Mouse (Mus musculus): ENCODE results near the gene Amotl2. TPM values are rescaled to one million over a fixed set of nuclear protein-coding genes. Genes with fewer than 3 reads are reported as not detected.

Amotl2 gene
- polyA plus RNA-seq, 1 experiment from 2014 or later, result 32.9 TPM

DNA sequence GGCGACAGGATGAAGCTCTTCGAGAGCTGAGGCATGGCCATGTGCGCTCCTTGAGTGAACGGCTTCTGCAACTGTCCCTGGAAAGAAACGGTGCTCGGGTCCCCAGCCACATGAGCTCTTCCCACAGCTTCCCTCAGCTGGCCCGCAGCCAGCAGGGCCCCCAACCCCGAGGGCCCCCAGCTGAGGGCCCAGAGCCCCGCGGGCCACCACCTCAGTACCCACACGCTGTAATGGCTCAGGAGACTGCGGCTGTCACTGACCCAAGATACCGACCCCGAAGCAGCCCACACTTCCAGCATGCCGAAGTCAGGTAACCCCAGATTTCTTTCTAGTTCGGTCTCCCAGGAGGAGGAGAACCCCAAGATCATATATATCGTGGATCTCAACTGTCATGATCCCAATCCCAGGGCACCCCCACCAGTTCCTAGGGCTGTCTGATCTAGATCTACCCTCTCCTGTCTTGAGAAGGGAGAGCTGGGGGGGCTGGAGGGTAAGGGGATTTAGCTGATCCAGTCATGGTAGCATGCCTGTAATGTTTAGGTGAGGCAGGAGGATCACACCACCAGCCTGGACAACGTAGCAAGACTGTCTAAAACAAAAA is 4.2 kb downstream of the Amotl2 start:
- 49% methylated on average over 18 of the region's 18 CpGs for WGBS
- Histone ChIP-seq H3K36me3 (peaks cover 28% of the 10 kb centered on the region), H3K9me3 (no peaks in the 10 kb centered on the region), H3K4me3 (replicated peaks) (peak overlapping the region; percentile 71), H3K4me2 (replicated peaks) (peak overlapping the region; percentile 84), H3K9ac (peak overlapping the region; percentile 85), H3K4me1 (replicated peaks) (peaks cover 68% of the 10 kb centered on the region), H3K27me3 (replicated peaks) (no peaks in the 10 kb centered on the region), H3K27ac (peak overlapping the region; percentile 39)
- no peak for ATAC-seq

DNA sequence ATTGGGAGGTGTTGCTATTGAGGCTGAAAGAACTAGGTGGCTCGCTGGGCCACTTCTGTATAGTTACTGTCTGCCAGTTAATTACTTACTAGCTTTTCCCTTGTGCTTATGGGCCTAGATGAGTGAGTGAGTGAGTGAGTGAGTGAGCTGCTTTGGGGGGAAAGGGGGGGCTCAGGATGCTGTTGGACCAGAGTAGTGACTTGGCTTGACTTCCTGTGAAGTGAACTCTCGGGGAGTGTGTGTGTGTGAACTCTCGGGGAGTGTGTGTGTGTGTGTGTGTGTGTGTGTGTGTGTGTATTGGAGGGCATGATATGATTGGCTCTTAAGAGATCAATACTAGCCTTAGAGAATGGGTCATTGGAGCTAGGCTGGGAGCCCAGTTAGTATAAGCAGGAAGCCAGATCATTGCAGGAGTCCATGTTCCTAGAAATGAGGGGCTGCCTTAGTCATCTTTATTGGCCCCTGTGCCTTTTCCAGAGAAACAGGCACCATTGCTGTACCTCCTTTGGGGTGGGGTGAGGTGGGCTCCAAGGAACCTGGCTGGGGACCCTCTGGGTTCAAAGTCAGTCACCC is 5.0 kb downstream of the Amotl2 start:
- peak overlapping the region; percentile 84 for H3K4me2 ChIP-seq (replicated peaks)
- H3K4me3 ChIP-seq (replicated peaks), result peak overlapping the region; percentile 71
- no peaks in the 10 kb centered on the region for H3K27me3 ChIP-seq (replicated peaks)
- no peaks in the 10 kb centered on the region for H3K9me3 ChIP-seq
- ATAC-seq, result no peak
- peaks cover 28% of the 10 kb centered on the region for H3K36me3 ChIP-seq
- peak overlapping the region; percentile 39 for H3K27ac ChIP-seq
- 46% methylated on average over 3 of the region's 3 CpGs for WGBS
- peak overlapping the region; percentile 85 for H3K9ac ChIP-seq
- H3K4me1 ChIP-seq (replicated peaks), result peaks cover 72% of the 10 kb centered on the region

DNA sequence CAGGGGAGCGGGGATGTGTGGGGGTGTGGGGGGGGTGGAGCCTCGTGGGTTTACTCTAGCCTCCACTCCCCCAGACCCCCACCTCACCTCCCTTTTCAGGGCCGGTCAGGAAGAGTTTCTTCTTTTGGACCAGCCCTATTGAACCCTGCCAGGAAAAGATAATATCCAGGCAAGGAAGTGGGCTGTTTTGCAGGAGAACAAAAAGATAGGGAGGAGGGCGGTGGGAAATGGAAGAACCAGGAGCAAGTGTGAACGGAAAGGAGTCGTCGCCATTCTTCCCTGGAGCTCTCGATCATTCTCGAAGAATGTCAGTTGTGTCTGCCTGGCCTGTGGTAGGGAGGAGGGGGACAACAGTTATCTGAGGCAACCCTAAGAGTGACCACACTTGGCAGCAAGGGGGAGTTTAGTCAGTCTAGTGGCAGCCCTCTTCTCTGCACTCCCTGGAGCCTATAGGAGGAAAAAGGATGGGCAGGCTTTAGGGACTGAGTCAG is 5.6 kb downstream of the Amotl2 start:
- Histone ChIP-seq H3K4me3 (replicated peaks) (peak overlapping the region; percentile 71), H3K27me3 (replicated peaks) (no peaks in the 10 kb centered on the region), H3K9me3 (no peaks in the 10 kb centered on the region), H3K27ac (peak overlapping the region; percentile 39), H3K9ac (peak overlapping the region; percentile 23; the same call in 1 of the 2 replicates), H3K4me1 (replicated peaks) (peaks cover 73% of the 10 kb centered on the region), H3K36me3 (peaks cover 28% of the 10 kb centered on the region), H3K4me2 (replicated peaks) (peak overlapping the region; percentile 84)
- ATAC-seq, result no peak
- 26% methylated on average over 9 of the region's 9 CpGs for WGBS

DNA sequence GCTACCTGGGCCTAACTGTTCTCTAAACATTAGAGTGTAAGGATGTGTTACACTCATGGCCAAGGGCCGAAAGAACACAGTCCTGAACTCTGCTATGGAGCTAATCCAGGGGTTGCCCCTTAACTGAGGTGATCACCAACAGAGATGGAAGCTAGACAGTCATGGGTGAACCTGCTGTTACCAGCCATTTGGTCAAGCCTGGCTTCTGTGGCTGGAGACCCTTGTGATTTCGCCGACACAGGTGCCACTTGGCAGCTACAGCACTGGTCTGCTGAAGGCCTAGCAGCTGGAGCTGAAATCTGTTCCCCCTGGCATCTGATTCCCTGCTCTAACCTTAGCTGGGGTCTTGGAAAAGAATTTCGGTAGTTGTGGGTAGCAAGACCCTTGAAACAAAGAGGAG is 6.3 kb downstream of the Amotl2 start:
- Histone ChIP-seq H3K4me3 (replicated peaks) (no peak overlapping the region), H3K4me1 (replicated peaks) (peaks cover 76% of the 10 kb centered on the region), H3K4me2 (replicated peaks) (peak overlapping the region; percentile 84; the same call in 1 of the 2 replicates), H3K27ac (peak overlapping the region; percentile 39; the same call in 1 of the 2 replicates), H3K36me3 (peaks cover 33% of the 10 kb centered on the region), H3K27me3 (replicated peaks) (no peaks in the 10 kb centered on the region), H3K9ac (no peak overlapping the region; the same call in 1 of the 2 replicates), H3K9me3 (no peaks in the 10 kb centered on the region)
- ATAC-seq, result no peak
- 86% methylated on average over 4 of the region's 4 CpGs for WGBS

DNA sequence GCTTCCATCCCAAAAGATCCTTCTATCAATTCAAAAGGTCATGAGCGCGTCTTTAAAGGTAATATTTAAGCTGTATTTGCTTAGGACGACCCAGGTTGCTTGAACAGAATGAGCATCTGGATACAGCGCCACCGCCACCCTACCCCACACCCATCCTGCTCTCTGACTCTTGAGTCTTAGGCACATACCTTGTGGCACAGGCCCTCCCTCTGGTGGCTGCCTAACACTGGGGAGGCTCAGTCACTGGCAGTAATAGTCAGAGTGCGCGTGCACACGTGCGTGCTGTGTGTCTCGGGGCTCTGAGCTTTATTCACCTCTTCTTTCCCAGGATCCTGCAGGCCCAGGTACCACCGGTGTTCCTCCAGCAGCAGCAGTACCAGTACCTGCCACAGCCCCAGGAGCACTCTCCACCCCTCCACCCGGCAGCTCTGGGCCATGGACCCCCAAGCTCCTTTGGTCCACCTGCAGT is 6.8 kb downstream of the Amotl2 start:
- Histone ChIP-seq H3K36me3 (peaks cover 38% of the 10 kb centered on the region), H3K4me1 (replicated peaks) (peaks cover 76% of the 10 kb centered on the region), H3K27ac (peak overlapping the region; percentile 39; the same call in 1 of the 2 replicates), H3K4me3 (replicated peaks) (no peak overlapping the region), H3K27me3 (replicated peaks) (no peaks in the 10 kb centered on the region), H3K4me2 (replicated peaks) (peak overlapping the region; percentile 4; the same call in 1 of the 2 replicates), H3K9ac (no peak overlapping the region; the same call in 1 of the 2 replicates), H3K9me3 (no peaks in the 10 kb centered on the region)
- WGBS, result 82% methylated on average over 12 of the region's 12 CpGs
- no peak for ATAC-seq

DNA sequence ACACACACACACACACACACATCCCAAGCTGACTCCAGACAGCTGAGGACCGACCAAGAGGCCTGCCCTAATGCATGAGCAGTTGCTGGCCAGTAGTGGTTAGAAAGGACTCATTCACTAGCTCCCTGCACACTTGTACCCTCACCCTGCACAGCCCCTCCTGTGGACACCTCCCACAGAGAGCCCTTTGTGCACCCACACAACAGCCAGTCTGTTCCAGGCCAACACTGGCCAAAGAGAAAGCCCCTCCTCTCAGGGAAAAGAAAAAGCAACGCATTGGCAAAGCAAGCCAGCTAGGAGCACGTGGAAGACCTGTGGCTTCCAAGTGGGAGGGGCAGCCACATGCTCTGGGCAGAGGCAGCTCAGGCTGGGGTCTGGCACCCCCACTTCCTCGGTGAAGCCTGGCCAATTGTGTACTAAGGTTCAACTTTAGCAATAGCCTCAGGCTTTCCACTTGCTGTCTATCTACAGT is 7.6 kb downstream of the Amotl2 start:
- H3K27ac ChIP-seq, result peak overlapping the region; percentile 6; the same call in 1 of the 2 replicates
- no peaks in the 10 kb centered on the region for H3K27me3 ChIP-seq (replicated peaks)
- WGBS, result 29% methylated on average over 4 of the region's 4 CpGs
- ATAC-seq, result no peak
- H3K9ac ChIP-seq, result no peak overlapping the region
- H3K4me3 ChIP-seq (replicated peaks), result no peak overlapping the region
- peaks cover 76% of the 10 kb centered on the region for H3K4me1 ChIP-seq (replicated peaks)
- peaks cover 44% of the 10 kb centered on the region for H3K36me3 ChIP-seq
- no peak overlapping the region for H3K4me2 ChIP-seq (replicated peaks)
- no peaks in the 10 kb centered on the region for H3K9me3 ChIP-seq

DNA sequence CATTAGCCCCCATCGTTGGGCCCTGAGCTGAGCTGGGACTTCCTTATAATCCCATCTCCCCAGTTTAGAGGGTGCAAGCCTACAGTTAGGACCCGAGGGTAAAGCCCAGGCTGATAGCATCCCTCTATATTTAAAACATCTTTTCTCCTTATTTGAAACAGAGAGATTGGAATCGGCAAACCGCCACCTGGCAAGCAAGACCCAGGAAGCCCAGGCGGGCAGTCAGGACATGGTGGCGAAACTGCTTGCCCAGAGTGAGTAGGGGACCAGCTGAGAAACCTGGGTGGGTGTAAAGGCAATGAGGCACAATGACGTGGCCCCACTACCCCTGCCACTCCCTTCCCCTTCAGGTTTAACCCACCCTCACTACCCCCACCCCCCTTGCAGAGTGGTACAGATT is 8.5 kb downstream of the Amotl2 start:
- H3K9ac ChIP-seq, result no peak overlapping the region
- H3K4me1 ChIP-seq (replicated peaks), result peaks cover 81% of the 10 kb centered on the region
- WGBS, result 73% methylated on average over 7 of the region's 7 CpGs
- no peaks in the 10 kb centered on the region for H3K9me3 ChIP-seq
- no peaks in the 10 kb centered on the region for H3K27me3 ChIP-seq (replicated peaks)
- H3K27ac ChIP-seq, result peak overlapping the region; percentile 6; the same call in 1 of the 2 replicates
- peaks cover 53% of the 10 kb centered on the region for H3K36me3 ChIP-seq
- H3K4me2 ChIP-seq (replicated peaks), result no peak overlapping the region; the same call in 1 of the 2 replicates
- H3K4me3 ChIP-seq (replicated peaks), result no peak overlapping the region
- no peak for ATAC-seq

DNA sequence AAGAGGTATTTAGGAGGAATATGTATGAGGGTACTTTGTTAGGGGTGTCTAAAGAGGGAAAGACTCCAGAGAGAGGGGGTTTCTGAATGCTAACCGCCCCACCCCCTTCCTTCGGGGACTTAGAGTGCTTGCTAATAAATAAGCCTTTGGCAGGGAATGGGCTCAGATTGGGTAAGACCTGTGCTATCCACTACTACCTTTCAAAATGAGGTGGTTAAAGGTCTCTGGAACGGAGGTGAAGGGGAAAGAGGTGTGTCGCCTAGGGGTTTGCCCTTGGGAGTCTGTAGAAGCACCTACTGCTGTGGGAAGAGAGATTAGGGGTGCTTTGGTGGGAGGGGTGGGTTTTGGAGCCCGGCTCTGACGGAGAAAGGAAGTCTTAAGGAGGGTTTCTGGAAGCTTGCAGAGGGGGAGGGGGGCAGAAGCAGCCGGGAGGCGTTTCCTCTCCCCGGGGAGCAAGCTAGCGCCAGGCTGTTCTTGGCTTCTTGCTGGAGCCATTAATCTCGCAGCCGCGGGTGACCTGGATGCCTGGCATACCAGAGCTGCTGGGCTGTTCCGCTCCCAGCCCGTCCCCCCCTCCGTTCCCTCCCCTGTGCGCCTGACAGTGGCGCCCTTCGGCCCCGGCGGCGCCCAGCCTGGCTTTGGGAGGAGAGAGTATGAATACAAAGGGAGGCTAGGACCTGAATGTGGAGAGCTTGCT is 9.6 kb downstream of the Amotl2 start:
- no peaks in the 10 kb centered on the region for H3K9me3 ChIP-seq
- peaks cover 70% of the 10 kb centered on the region for H3K4me1 ChIP-seq (replicated peaks)
- H3K27ac ChIP-seq, result peak overlapping the region; percentile 85
- H3K9ac ChIP-seq, result 0 out of 2 replicates have a peak overlapping the region, but pooled peaks have one; percentile 18
- WGBS, result 2% methylated on average over 20 of the region's 22 CpGs
- H3K27me3 ChIP-seq (replicated peaks), result no peaks in the 10 kb centered on the region
- peak; percentile 92 for ATAC-seq
- peaks cover 55% of the 10 kb centered on the region for H3K36me3 ChIP-seq
- H3K4me3 ChIP-seq (replicated peaks), result peak overlapping the region; percentile 18; the same call in 1 of the 2 replicates
- peak overlapping the region; percentile 54 for H3K4me2 ChIP-seq (replicated peaks)

DNA sequence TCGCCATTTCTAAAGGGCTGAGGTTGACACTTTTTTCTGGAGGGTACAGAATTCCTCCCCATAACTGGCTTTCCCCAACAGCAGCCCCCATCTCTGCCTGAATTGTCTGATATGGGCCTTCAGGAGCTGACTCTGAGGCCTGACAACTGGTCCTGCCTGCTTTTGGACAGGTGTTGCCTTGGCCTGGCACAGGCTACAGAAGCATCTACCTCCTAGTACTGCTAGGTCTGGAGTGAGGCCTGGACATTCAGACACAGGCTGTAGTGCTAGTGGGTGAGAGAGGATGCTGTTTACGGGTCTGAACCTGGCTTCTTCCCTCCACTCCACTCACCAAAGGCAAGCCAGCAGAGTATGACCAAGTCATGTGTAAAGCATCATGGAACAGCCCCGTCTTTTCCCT is 10.3 kb downstream of the Amotl2 start:
- Histone ChIP-seq H3K27me3 (replicated peaks) (no peaks in the 10 kb centered on the region), H3K4me2 (replicated peaks) (no peak overlapping the region), H3K9me3 (no peaks in the 10 kb centered on the region), H3K36me3 (peaks cover 59% of the 10 kb centered on the region), H3K9ac (no peak overlapping the region), H3K27ac (peak overlapping the region; percentile 85), H3K4me3 (replicated peaks) (no peak overlapping the region), H3K4me1 (replicated peaks) (peaks cover 66% of the 10 kb centered on the region)
- ATAC-seq, result no peak; the same call in 1 of the 2 replicates
- 54% methylated on average over 3 of the region's 3 CpGs for WGBS

DNA sequence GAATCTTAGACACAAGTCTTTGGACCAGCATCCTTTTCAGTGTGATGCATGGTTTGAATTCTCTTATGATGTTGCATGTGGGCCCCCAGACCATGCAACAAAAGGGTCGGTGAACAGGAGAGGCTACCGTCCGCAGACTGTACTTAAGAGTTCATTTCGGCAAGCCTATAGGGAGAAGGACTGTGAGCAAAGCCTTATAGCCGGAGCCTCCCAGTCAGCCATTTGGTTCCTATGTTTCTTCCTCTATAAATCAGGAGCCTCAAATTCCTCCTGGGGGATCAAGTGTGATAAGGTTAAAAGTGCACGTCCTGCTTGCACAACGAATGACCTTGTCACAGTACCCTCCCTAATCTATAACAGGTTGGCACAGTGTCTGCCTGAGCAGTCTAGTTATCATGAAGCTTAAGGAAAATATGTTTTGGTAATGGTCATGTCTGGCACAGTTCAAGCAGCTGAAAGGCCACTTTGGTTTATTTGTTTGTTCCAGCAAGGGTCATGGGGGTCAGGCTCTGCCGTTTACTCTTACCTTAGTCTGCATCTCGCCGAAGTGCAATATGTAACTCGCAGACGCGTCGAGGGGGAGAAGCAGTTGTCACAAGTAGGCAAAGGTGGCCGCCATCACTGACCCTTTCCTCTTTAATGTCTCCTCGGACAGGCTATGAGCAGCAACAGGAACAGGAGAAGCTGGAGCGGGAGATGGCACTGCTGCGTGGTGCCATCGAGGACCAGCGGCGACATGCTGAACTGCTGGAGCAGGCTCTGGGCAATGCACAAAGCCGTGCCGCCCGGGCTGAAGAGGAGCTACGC is 11.4 kb downstream of the Amotl2 start:
- Histone ChIP-seq H3K27ac (peak overlapping the region; percentile 36; the same call in 1 of the 2 replicates), H3K9ac (no peak overlapping the region), H3K4me1 (replicated peaks) (peaks cover 60% of the 10 kb centered on the region), H3K36me3 (peaks cover 64% of the 10 kb centered on the region), H3K4me2 (replicated peaks) (no peak overlapping the region), H3K9me3 (no peaks in the 10 kb centered on the region), H3K27me3 (replicated peaks) (no peaks in the 10 kb centered on the region), H3K4me3 (replicated peaks) (no peak overlapping the region)
- no peak for ATAC-seq
- WGBS, result 74% methylated on average over 25 of the region's 25 CpGs

DNA sequence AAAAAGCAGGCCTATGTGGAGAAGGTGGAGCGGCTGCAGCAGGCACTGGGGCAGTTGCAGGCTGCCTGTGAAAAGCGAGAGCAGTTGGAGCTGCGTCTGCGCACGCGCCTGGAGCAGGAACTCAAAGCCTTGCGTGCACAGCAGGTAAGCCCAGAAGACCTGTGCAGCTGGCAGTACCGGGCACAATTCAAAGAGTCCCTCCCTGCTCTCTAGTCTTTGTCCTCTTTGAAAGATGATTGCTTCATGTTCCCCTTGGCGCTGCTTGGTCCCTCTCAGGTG is 11.9 kb downstream of the Amotl2 start:
- 91% methylated on average over 9 of the region's 9 CpGs for WGBS
- H3K4me3 ChIP-seq (replicated peaks), result no peak overlapping the region
- H3K4me2 ChIP-seq (replicated peaks), result no peak overlapping the region
- ATAC-seq, result no peak
- no peaks in the 10 kb centered on the region for H3K27me3 ChIP-seq (replicated peaks)
- H3K9ac ChIP-seq, result no peak overlapping the region
- H3K9me3 ChIP-seq, result no peaks in the 10 kb centered on the region
- peaks cover 55% of the 10 kb centered on the region for H3K4me1 ChIP-seq (replicated peaks)
- peak overlapping the region; percentile 36; the same call in 1 of the 2 replicates for H3K27ac ChIP-seq
- H3K36me3 ChIP-seq, result peaks cover 59% of the 10 kb centered on the region
